Mouse (Mus musculus) embryo, embryonic 11 days (tissue): ENCODE data around the gene Gnptg.

Source experiments
- DNase-seq: peaks from one replicate; pipeline ENCODE4 v3.0.0-alpha.2; 2015

Gene Gnptg

GRCm38 (mm10) chr17:25239695-25240636 lies at the start of gene Gnptg, which contains the start of gene Tsr3:
Gnptg (minus strand) TSS chr17:25240124.
Tsr3 (plus strand) TSS chr17:25240170.
- peak; percentile 96 for DNase-seq

GRCm38 (mm10) chr17:25288842-25289241 lies 48.9 kb upstream of the Gnptg start:
- peak; percentile 67 for DNase-seq

- peak; percentile 73 for DNase-seq
These were observed 45.1 kb upstream of the Gnptg start for GRCm38 (mm10) chr17:25285033-25285432.

GRCm38 (mm10) chr17:25282133-25282532 lies 42.2 kb upstream of the Gnptg start:
- DNase-seq = no peak

GRCm38 (mm10) chr17:25275833-25276232 lies 35.9 kb upstream of the Gnptg start:
- no peak for DNase-seq

- DNase-seq = no peak
These were observed 34.8 kb upstream of the Gnptg start, which contains the start of gene Ube2i for GRCm38 (mm10) chr17:25274571-25275346. Ube2i (minus strand) TSS chr17:25274622.

- peak; percentile 96 for DNase-seq
These were observed 34.0 kb upstream of the Gnptg start for GRCm38 (mm10) chr17:25273706-25274501.

- DNase-seq = peak; percentile 95
These were observed 33.2 kb upstream of the Gnptg start for GRCm38 (mm10) chr17:25272951-25273705.

- DNase-seq = peak; percentile 43
These were observed 32.4 kb upstream of the Gnptg start for GRCm38 (mm10) chr17:25272326-25272725.

GRCm38 (mm10) chr17:25270795-25271335 lies 30.9 kb upstream of the Gnptg start:
- no peak for DNase-seq

GRCm38 (mm10) chr17:25264453-25264852 lies 24.5 kb upstream of the Gnptg start:
- no peak for DNase-seq

- no peak for DNase-seq
These were observed 17.9 kb upstream of the Gnptg start for GRCm38 (mm10) chr17:25257804-25258261.

GRCm38 (mm10) chr17:25256140-25256754 lies 16.3 kb upstream of the Gnptg start, which contains the start of gene Baiap3:
Baiap3 (minus strand) TSS chr17:25256364.
- DNase-seq = peak; percentile 66

- no peak for DNase-seq
These were observed 15.2 kb upstream of the Gnptg start for GRCm38 (mm10) chr17:25255110-25255509.

GRCm38 (mm10) chr17:25253760-25254159 lies 13.8 kb upstream of the Gnptg start:
- DNase-seq = no peak

- peak; percentile 35 for DNase-seq
These were observed 12.7 kb upstream of the Gnptg start for GRCm38 (mm10) chr17:25252643-25253042.

GRCm38 (mm10) chr17:25250181-25250835 lies 10.4 kb upstream of the Gnptg start:
- DNase-seq = no peak

GRCm38 (mm10) chr17:25248033-25248750 lies 8.3 kb upstream of the Gnptg start:
- DNase-seq = no peak

GRCm38 (mm10) chr17:25244239-25244638 lies 4.3 kb upstream of the Gnptg start:
- DNase-seq = no peak
